Mouse (Mus musculus): ENCODE data around the gene Elmo1.
A peak's percentile ranks its signal among the peaks of the same experiment; 100 is the strongest.

The Elmo1 gene

DNA sequence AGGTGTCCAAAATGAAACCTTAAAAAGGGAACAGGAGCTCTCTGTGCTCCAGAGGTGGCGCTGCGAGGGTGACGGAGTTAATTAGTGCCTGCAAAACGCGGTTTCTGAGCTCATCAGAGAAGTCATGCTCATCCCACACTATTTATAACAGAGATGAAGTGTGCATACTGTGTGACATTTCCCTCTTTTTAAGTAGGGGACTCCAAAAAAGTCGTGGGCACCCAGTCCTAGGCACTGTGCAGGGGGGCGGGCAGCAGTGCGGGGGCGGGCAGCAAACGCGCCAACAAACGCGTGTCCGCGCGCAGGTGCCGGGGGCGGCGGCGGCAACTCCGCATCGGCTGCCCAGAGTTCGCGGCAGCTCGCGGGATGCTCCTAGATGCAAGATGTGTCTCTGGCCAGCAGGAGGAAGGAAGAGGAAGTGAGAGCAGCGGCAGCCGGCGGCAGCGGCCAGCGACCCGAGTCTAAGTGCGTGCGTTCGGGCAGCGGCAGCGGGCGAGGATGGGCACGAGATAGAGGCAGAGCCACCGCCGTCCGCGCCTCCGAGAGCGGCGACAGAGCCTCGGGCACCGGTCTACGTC is at the start of gene Elmo1:
Gene Elmo1, plus strand, starts transcription at position 464 of the 578 bp plus-strand sequence.
- DNase-seq = peak; percentile 71 to 73

DNA sequence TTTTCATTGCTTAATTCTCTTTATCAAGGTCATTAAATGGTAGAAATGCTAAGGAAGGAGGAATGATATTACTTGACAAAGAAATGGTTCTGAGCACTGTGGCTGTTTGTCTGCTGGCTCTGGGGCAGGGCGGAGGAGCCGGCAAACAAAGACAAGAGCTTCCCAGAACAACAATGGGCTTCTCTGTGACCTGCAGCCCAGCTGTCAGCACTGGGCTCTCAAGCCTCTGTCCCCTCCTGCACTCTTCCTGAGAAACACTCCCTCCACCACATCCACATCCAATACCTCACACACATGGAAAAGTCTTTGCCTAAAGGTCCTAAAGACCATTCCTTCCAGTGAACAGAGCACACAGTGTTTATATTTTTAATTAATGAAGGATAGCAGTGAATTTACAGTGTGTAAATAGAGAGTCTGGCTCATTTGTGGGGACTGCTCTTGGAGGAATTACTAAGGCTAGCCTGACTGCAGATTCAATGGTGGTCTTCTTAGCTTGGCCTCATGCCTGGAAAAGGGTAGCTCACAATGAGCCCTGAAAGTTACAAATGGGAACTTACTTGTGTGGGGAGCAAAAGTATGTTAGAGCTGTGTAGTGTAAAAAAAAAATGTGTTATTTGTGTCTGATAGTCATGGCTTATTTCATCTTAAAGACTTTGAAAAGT is 49.1 kb upstream of the Elmo1 start:
- no peak for DNase-seq

DNA sequence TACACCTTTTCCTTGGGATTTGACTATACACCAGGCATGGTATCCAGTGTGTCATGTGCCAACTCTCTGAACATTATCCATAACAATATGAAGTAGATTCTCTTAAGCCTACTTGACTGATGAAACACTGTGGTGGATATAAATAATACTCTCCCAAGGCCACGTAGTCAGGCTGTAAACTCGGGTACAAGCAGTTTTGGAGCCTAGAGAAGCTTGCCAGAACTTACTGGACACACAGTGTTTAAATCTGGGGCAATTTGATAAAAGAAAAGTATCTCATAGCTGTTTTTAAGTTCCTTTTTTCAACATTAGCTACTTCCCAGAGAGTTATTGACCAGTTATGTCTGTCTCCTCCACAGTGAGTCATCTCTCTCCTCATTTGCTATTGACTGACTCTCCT is 47.5 kb upstream of the Elmo1 start:
- no peak for DNase-seq

DNA sequence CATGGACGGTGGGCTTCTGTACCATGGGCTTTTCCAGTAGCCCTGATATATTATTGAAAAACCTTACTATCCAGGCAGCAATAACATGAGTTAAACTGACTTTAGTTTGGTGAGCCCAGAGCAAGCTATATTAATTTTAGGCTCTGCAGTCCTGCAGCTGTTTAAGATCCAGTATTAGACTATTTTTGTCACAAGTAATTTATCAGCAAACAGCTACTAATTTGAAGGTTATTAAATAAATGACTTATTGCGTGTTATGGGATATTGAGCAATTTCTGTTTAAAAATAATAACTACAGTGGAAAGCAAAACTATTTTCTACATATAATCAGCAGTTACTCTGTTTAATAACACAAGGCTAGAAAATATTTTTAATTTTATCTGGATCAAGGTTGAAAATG is 45.0 kb upstream of the Elmo1 start:
- DNase-seq = no peak

DNA sequence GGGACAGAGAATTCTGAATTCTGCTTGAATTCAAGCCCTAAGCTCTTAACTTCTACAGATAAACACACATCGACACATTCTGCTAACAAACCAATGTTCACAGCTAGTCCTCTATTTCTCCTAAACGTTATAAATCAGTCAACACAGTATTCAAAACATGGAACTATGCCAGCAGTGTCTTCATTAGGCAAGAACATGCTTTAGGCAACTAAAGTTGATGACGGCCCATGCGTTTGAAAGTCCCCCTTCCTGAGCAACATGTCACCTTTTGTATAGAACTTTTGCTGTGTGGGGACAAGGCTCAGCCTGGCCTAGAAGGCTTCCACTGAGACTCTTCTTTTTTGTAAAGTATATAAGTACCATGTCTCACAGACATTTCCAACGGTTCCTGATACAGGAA is 44.6 kb upstream of the Elmo1 start:
- DNase-seq = no peak

DNA sequence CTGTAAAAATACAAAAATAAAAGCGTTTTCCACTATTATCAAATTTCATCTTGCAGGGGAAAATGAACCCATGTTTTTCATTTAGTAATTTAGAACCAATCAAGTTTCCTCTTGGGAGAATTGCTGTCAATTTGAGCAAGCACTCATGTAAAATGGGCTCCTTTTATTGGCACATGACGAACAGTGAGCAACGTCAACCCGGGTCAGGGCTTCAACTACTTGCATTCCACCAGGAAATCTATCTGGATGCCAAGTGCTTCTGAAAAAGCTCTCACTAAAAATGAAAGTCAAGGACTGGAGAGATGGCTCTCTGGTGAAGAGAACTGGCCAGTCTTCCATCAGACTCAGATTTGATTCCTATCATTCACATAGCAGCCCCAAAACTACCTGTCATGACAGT is 44.0 kb upstream of the Elmo1 start:
- no peak for DNase-seq

DNA sequence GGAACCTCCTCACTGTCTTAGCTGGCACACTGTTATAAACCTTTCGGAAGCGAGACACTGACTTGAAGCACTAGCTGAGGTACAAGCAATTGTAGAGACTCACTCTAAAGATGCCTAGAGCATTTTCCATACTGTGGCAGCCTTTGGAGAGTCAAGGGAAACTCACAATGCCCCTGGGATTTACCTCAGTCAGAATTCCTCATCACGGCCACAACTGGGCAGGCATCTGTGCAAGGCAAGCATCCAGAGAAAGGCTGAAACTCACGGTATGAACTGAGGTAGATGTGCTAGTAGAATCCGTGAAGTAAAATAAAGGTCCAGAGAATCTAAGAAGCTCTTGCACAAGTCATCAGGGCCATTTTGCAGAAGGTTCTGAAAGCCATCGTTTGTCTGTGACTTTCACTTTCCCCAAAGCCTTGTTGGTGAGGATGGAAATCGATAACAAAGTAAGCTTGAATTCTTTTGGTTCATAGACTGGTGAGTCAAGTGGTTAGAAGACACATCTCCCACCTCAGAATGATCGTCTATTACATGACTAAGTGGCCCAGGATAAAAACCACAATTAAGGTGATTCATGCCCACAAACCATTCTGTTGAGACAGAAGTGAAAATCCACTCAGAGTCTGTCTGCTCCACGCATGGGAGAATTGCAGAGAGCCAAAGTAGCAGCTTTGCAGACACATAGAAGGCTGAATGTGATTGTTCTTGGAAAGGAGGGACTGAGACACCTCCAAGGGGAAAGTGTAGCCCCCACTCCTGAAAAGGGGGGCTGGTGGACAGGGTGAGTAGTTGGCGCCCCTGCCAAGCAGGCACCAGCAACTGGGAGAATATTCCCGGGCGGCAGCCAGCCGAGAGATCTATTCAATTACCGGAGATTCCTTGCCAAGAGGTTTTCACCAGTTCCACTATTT is 42.2 kb upstream of the Elmo1 start:
- no peak for DNase-seq

DNA sequence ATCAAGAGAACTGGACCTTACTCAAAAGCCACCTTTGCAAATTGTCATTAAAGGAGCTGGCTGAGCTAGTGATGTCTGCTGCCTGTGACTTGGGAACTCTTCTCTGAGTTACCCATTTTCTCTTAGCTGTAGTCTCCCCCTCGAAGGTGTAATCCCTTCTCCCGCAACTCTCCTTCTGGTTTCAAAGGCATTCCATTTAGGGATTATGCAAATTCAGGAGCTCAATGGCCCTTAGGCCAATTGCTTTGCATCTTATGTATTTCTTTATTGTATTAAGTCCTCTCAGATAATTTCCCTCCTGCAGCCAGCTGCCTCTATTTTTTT is 41.6 kb upstream of the Elmo1 start:
- DNase-seq = no peak

DNA sequence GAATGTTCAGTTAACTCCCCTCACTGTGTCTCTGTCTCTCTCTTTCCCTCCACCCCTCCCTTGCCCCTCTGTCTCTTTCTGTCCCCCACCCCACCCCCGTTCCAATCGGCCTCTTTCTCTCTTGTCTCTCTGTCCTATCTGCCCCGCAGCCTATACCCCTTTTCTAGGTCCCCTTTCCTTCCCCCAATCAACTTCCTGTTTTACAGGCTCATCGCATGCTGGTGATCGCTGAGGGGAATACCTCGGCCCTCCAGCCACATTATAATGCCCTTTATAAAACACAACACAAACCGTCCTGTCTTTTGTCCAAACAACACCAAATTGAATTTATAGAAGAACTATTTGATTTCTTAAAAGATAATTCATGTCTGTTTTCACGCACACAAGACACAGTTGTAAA is 40.7 kb upstream of the Elmo1 start:
- no peak for DNase-seq

DNA sequence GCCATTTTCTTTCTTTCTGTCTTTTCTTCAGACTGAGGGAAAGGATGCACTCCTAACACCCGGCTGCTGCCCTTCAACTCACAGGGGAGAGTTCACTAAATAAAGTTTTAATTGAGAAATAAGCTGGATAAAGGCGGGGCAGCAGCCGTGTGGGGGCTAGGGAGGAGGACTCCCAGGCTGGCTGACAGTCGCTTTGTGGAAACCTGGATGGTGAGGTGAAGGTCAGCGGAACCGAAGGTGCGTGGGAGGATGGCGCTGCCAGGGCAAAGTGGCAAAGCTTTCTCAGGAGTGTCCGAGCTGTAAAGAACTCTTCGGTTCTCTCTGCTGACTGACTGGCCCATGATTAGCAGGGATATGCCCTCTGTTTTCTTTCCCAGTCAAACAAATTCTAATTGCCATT is 40.2 kb upstream of the Elmo1 start:
- no peak for DNase-seq

DNA sequence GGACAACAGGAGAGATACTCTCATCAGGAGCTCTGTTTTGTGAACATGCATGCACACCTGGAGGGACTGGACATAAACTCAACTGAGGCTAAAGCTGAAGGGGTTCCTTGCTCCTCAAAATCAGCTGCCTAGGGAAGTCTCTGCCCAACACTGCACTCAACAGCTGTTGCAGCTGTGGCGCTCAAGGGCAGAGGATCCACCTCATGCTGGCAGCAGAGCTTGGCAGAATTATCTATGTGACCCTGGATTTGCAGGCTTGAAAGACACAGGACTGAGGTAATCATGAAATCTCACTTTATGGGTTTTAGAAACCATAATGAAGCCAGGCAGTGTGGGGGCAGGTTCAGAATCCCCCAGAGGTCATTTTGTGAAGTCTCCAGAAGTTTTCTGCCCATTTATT is 32.5 kb upstream of the Elmo1 start:
- no peak for DNase-seq

DNA sequence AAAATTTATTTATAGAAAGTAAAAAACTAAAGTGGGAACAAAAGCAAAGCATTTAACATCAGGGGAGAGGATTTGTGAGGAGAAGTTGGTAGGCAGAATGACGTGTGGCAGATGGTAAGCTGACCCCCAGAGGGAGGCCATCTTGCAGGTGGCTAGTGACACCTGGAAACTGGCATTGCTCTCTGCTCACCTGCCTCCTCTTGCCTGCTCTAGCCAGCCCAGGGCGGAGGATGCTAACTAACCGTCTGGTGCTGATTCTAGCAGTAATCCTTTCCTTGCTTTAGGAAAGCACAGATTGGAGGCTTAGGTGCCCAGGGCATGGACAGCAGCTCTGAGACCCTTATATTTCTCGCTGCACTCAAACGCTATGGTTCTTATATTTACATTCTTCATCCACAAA is 29.4 kb upstream of the Elmo1 start:
- DNase-seq = no peak

DNA sequence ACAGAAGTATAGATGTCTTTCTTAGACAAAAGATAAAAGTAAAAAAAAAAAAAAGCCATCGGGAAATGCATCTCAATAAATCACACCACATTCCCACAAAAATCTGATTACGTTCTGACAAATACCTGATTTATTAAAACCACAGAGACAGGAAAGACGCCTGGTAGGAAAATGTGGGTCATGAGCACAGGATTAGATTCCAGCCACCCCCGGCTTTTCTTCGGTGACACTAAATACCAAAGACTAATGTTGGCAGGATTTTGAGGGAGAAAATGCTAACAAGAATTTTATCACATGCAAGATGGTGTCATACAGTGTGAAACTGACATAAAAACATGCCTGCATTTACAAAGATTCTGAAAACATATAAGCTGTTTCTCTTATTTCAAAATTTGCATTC is 27.1 kb upstream of the Elmo1 start:
- DNase-seq = no peak

DNA sequence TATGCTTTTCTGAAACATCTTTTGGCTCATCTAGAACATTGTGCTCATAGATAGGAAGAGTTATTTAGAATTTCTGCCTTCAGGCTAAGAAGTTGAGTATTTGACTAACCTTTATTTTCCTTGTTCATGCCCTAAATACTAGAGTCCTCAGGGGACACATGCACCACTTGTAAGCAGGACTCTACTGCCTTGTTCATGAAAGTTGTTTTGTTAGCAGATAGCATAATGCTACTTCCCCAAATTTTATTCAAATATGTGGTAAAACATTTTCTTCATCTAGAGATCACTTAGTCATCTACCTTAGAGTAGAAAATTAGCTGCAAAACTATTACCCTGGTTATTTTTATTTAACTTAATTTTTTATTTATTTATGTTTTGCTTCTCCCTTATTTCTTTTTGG is 18.4 kb upstream of the Elmo1 start:
- no peak for DNase-seq

DNA sequence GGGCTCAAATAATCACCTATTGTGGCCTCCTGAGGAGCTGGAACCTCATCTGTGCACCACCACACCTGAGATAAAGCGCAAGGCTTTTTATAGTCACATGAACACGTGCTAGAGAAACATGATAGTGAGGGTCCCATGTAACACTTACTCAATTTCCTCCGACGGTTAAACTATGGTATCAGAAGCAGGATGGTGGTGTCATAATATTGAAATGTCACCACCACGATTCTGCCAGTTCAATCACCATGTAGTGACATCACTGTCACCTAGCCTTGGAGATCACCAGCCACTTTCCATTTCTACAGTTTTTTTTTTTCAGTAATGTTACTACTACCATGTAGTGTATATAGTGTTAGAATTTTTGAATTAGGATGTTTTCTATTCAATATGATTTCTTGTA is 17.4 kb upstream of the Elmo1 start:
- DNase-seq = no peak

DNA sequence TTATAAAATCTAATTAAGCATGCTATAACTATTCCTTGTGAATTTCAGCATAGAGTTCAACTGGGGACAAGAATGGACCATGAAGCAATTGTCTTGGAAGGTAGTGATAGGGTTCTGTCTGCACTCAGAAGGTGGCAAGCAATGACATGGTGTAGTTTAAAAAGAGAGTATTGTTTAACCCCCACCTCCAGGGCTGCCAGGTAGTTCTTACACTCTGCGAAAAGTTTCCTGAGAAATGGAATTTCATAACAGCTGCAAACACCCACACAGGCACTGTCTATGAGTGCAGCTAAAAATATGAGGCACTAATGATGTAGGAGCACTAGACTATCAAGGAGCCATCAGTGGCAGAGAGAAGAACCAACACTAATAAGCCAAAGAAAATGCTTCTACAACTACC is 13.9 kb upstream of the Elmo1 start:
- DNase-seq = no peak

DNA sequence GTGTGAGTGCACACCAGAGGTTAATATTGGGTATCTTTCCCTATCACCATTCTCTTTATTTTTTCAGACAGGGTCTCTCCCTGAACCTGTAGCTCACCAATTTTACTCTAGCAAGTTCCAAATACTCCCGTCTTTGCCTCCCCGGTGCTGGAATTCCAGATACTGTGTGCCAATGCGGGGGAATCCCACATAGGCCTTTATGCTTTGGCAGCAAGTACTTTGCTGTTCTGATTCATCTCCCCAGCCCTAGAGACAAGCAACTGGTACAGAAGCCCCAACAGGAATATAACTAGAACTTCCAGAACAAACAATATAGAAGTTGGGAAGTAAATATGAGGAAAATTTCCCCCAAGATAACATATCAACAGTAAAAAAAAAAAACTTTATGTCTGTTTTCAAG is 13.2 kb upstream of the Elmo1 start:
- DNase-seq = no peak

DNA sequence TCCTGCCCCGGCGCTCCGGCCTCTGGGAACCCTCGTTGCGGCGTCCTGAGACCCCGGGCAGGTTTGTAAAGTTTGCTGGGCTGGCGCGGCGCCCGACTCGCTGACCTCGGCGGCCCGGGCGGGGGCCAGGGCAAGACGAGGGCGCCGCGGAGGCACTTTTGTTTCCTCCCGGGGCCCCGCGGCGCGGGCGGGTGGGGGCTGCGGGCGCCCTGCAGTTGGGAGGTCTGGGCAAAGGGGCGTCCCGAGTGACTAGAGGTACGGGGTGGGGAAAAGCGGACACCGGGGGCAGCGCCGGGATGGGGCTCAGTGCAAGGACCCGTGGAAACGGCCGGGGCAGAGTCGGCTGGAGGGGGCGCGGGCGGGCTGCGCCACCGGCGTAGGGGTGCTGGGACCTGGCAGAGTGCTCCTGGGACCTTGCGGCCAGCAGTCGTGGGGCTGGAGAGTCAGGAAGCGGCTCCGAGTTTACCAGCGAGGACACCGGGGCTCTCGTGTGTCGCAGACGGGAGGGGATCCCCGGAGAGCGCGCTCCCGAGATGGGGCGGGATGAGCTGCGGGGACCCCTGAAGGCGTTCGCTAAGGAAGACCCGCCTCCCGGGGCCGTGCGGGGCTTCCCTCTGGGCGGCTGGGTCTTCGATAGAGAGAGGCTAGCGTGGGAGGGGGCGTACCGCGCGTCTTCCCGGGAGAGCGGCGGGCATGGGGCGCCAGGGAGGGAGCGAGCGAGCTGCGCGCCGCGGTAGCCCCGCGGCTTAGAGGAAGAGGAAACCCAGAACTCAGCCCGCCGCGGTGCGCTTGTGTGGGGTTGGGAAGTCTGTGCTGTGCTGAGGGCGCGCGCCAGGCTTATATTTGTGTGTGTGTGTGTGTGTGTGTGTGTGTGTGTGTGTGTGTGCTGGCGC is 561 bp downstream of the Elmo1 start:
- peak; percentile 78 for DNase-seq

DNA sequence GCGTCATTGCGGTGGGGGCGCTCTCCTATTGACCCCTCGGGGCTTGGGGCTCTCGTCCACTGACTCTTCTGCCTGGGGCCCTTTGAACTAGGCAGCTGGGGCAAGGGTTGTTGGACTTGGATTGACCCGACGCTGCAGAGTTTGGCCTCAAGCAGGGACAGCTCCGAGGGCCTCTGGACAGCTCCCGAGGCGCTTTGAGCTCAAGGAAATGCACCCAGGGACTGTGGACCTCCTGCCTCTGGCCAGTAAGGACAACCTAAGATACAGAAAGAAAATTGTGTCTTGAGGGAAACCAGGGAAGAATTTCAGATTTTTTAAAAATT is 1.2 kb downstream of the Elmo1 start:
- DNase-seq = no peak

DNA sequence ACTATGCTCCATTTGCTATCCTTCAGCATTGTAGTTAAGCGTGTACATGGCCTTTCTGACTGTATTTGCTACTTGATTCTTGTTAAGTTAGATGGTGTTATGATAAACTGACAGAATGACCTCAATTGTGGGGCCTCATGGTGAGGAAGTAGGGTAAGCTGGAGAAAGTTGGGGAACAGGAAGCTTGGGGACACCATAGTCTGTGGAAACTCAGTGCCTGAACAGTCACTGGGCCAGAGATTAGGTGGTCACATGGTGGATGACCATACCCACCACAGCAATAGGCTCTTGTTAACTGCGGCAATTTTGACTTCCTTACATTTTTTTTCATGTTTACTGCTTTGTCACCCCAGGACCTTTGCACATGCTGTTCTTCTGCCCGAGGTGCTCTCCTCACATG is 1.9 kb downstream of the Elmo1 start:
- no peak for DNase-seq

DNA sequence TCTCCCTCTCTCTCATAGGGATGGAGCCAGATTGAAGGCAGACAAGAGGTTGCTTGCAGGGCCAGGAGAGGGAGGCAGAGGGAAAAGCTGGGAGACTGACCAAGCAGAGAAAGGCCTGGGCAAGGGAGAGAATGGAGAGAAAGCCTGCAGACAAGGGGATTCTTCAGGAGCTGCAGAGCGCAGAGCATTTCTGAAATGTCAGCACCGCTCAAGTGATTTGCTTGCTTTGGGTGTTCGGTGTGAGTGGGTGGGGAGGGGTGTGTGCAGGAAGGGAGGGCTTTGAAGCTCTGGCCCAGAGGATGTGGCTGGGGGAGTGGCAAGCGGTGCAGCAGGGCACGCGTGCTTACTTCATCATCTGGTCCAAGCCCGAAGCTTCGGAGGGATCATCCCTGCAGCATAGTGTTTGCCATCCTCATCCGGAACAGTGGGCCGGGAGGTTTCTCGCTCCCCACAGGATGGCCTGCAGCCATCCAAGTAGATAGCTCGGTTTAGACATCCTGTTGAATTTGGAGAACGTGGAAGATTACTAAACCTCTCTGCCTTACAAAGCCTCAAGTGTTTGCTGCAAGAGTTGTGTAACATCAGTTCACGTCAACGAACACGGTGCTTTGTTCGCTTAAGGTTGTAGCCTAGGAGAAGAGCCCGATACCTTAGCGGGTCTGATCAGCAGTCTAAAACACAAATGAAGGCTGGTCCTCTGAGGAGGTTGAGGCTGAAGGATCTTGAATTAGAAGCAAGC is 3.1 kb downstream of the Elmo1 start:
- DNase-seq = peak; percentile 81 to 85

DNA sequence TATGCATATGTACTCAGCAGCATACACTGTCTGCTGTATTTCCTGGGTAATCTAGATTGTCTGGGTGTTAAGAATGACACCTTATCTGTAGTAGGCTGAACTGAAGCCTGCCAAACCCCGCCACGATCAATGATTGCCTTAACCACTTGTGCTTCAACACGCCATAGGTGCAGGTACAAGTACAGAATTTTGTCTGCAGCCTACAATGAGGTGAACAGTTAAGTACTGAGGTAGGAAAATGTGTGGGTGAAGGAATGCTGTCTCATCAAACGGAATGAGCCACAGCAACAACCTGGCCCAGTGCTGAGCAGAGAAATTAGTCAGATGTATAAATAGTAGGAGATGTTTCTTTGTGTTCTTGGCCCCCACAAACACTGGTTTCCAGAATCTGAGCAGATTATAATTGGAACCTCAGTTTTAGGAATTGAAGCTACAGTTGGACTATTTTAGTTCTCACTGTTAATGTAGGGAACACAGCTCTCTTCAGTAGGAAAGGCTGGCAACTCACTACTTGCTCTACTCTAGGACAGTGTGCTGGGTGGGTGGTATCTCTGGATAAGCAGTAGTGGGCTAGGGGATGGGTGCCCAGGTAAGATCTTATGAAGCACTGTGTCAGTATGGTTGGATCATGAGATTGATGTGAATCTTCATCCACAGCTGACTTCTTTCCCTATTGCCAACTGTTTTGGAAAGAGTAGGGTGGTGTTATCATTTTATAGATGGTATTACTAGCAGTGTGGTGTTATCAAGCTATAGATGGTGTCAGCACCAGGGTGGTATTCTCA is 4.7 kb downstream of the Elmo1 start:
- DNase-seq = no peak
